Mouse (Mus musculus): Measurements from ENCODE around the gene Sufu.

- TF ChIP-seq CTCF (IDR thresholded peaks at IDR 0.05; ENCODE audit: extremely low read depth, insufficient read depth, insufficient read length, insufficient replicate concordance), result no peak
- no peak; the same call in 1 of the 2 replicates for TF ChIP-seq POLR2A (IDR thresholded peaks at IDR 0.05; ENCODE audit: low read depth, low read length)
Observed at GRCm38 (mm10) chr19:46454126-46454880, 57.6 kb downstream of the Sufu start.
